Mouse (Mus musculus) testis, adult 2 months (tissue): Measurements from ENCODE around the gene Pcgf6.

Experiments
- CTCF ChIP-seq: fragments of 200-500 bp; IDR thresholded peaks from 2 replicates; pipeline ENCODE4 v1.5.1; 2012; ENCODE audit warnings: low read depth, mild to moderate bottlenecking, inconsistent platforms, low read length, moderate library complexity; ENCODE audit not compliant: control insufficient read depth, insufficient read depth, insufficient replicate concordance
- POLR2A ChIP-seq: fragments of 200-500 bp; IDR thresholded peaks from 2 replicates; pipeline ENCODE4 v1.6.1; 2012; ENCODE audit warnings: low read depth, mild to moderate bottlenecking, inconsistent platforms, low read length, moderate library complexity; ENCODE audit not compliant: control insufficient read depth

- TF ChIP-seq CTCF (no peak), POLR2A (no peak)
Measured at GRCm38 (mm10) chr19:47043608-47044007, 7.1 kb downstream of the Pcgf6 start.
